Mouse (Mus musculus) c-Kit-positive CD71-positive TER-119-negative erythroid progenitor cells, embryonic 14.5 days (primary cell): Measurements from ENCODE around the gene Sesn1.
"Not testable (repeated sequence)": the region's sequence is repeated elsewhere in the genome, so short reads cannot be mapped to it uniquely, and the experiment has no call there.

Source experiments
- DNase-seq: peaks from one replicate; pipeline ENCODE4 v3.0.0-alpha.2; 2013; ENCODE audit warnings: low read depth

Gene Sesn1

DNA sequence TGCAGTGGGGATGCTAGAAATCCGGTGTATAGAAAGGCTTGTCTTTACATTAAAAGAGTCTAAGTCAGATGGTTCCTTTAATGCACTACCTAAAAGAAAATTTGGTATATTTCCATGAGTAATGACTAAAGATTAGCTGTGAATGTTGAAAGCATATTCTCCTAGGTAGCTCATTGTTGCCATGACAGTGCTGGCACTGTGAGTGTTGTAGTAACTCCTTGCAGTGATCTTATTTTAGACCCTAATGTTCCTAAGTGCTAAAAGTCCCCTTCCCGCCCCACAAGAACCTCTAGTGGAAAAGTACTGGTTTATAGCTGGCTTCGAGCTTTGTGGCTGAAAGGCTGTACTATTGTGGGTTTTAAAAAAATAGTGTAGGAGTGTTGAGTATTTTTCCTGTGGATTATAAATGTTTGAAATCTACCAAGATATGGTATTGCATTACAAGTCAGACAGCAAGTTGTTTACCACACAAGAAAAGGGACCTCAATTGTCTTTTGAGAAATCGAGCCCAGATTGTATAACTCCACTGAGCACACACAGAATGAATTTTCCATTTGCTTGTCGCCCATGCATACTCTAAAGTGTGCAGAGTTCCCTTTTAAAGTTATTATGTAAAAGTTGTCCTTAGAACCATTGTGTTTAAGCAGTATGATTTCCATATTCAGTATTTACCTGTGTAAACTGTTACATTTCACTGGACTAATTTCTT, 13.0 kb downstream of the Sesn1 start:
- DNase-seq = no peak

DNA sequence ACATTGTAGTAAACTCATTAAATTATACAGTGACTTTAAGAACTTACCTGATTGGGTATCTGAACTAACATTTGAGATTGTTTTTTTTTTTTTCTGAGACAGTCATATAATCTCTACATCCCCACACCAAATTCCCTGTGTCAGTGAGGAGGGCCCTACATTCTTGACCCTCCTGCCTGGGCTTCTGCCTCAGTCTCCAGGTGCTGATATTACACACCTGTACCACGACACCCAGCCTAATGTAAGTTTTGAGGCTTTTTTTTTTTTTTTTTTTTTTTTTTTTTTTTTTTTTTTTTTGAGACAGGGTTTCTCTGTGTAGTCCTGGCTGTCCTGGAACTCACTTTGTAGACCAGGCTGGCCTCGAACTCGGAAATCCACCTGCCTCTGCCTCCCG, 13.5 kb downstream of the Sesn1 start:
- not testable (repeated sequence) for DNase-seq

DNA sequence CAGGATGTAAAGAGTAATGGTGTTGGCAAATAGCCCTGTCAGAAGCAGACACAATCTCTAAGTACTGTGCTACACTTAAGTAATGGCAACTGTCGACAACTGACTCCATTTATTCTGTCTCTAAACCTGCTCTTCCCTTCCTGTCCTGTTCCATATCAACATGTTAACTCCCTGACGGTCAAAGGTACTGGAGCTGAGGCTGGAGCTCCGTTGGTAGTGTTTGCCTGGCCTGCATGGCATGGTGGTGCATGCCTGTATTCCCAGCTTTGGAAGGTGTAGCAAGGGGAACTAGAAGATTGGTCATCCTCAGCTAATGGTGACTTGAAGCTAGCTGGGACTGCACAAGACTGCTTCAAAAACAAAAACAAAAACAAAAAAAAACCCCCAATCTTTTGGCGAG, 14.2 kb downstream of the Sesn1 start:
- DNase-seq = no peak

DNA sequence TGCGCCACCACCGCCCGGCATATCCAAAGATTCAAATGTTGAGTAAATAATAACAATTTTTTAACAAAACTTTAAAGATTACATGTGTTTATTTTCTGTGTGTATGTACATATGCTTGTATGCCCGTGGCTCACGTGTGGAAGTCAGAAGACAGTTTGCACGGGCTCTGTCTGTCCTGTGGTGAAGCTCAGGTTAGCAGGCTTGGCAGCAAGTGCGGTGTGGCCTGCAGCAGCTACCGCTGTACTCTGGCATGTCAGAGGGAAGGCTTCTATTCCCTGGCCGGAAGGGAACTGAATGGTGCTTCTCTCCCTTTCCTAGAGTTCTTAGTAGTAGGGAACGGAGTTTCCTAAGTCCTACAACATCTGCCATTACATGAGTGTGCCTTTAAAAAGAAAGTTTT, 15.3 kb downstream of the Sesn1 start:
- DNase-seq = no peak

DNA sequence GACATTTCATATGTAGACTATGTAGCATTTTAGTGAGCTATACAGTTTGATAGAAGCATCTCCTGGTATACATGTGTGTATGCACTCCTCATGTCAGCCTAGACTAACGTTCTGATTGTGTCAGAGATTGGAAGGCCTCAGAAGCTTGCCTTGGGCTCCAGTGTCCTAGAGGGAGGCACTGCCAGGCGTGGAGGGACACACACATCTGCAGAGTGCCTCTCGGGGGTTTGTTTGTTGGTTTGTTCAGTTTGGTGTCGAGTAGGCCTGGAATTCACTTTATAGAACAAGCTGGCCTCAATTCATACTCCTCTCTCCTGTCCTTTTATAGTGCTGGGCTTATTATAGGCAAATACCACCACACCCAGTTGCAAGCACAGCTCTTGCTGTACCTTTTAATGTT, 16.3 kb downstream of the Sesn1 start:
- DNase-seq = no peak

DNA sequence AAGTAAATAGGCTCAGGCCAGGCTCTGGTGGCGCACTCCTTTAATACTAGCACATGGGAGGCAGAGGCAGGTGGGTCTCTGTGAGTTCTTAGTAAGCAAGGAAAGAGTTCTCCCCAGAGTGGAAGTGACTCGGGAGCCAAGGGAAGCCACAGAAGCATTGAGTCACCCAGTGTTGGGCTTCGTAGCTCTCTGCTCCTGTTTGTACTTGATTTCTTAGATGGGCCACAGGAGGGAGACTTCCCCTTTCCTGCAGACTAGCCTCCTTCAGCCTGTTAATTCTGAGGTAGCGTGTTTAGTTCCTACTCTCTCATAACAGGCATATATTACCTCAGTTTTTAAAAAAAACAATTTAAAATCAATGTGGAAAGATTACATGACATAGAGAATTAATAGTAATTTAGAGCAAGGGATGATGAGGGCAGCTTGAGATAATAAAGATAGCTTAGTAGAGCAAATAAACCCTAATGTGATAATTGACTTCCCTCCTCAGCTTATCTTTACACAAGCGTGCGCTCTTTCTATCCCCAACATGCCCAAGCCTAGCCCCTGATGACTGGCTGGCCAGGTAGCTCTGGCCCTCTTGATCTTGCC, 16.9 kb downstream of the Sesn1 start:
- DNase-seq = no peak

DNA sequence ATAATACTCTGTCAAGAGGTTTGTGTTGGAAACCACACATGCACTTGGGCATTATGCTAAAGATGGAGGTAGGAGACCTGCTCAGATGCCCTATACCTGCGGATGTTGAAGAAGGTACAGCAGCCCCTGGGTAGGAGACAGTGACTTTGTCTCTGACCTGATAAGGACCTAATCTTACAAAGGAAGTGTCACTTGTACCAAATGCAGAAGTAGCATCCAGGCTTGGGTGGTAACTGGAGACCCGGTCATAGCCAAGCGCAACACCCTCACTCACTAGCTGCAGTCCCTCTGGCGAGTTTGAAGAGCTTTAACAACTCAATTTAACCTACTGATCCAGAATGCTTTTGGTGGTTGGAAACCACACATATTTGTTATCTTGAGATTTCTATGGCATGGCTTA, 18.0 kb downstream of the Sesn1 start:
- no peak for DNase-seq

DNA sequence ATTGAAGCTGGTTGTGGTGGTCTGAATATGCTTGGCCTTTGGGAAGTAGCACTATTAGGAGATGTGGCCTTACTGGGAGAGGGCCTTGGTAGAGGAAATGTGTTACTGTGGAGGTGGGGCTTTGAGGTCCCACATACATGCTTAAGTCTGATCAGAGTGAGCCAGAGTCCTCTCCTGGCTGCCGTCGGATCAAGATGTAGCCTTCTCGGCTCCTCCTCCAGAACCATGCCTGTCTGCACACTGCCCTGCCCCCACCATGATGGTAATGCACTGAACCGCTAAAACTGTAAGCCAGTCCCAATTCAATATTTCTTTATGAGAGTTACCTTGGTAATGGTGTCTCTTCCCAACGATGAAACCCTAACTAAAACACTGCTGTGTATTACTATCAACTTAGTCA, 19.5 kb downstream of the Sesn1 start:
- DNase-seq = no peak

DNA sequence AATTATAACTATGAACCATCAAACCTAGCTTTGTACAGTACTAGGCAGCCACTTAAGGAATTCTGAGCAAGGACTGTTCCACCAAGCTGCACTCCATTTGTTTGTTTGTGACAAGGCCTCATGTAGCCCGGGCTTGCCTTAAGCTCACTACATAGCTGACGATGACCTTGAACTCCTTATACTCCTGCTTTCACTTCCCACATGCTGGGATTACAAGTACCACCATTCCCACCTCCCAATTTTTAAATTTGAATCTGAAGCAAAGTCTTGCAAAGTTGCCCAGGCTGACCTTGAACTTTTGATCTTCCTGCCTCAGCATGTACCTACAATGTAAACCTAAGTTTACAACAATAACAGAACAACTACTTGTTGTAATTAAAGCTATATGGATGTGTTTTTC, 20.2 kb downstream of the Sesn1 start:
- no peak for DNase-seq

DNA sequence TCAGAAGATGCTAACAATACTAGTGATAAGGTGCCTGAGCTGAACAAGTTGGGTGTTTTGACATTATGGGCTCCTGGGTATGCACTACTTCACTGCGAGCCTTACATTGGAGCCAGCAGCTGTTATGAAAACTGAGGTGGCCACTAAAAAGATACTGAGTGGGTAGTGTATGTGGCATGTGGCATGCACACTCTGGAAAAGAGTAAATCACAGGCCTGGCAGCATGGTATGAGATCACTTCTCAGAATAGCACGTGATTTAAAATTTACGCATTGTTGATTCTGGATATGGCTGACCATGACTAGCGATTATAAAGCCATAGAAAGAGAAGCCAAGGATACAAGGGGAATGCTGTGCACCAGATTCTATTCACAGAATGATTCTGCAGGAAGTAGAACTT, 20.7 kb downstream of the Sesn1 start:
- DNase-seq = no peak

DNA sequence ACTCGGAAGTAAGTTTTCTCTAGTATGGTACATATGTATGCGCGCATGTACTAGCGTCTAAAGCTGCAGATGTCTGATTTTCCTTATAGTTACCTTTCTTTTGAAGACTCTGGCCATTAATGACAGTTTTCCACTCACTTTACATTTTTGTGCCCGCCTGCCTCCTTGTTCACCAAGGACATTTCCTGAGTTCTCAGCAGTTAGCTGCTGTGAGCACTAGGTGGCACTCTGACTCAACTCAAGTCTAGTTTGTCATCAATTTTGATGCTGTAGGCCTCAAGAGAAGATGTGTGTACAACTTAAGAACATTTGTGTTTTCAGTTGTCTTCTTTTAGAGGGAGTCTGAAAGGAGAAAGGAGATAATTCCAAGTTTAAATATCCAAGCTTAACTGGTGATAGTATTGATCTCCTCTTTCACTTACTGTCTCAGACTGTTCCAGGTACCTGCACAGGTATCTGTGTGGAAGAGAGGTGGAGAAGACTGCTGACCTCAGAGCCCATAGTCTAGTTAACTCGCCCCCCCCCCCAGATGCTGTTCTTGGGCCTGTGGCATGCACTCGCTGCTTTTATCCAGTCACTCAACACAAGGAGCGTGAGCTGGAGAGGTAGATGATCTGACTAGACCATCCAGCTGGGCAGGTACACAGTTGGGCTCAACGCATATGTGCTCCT, 21.3 kb downstream of the Sesn1 start:
- DNase-seq = peak; percentile 48

DNA sequence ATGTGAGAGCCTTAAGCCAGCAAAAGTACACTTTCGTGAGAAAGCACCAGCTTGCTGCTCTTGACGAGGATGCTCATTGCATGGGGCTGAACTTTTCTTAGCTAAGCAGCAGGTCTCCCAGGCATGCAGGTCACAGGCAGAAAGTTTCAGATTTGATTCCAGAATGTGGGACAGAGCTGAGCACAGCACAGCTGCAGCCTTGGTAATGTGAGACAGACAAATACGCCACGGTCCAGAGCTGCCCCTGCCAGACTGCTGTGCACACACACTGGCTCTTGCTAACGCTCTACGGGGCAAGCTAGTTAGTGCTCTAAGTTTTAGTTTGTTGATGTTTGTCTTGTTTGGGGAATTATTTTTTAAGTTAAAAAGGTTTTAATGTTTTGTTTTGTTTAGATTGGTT, 22.5 kb downstream of the Sesn1 start:
- DNase-seq = no peak

DNA sequence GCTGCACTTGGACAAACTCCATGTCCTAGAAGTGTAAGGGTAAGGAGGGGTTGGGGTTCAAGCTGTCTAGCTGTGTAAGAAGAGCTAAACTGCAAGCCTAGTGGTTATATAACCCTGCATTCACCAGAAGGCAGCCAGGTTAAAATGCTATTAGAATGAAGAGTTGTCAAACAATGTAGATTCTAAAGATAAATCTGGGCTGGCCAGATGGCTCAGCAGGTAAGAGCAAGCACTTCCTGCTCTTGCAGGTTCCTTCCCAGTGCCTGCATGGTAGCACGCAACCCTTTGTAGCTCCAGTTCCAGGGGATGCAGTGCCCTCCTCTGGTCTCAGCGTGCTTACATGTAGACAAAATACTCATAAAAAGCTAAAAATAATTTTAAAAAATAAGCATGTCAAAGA, 24.4 kb downstream of the Sesn1 start:
- DNase-seq = no peak

DNA sequence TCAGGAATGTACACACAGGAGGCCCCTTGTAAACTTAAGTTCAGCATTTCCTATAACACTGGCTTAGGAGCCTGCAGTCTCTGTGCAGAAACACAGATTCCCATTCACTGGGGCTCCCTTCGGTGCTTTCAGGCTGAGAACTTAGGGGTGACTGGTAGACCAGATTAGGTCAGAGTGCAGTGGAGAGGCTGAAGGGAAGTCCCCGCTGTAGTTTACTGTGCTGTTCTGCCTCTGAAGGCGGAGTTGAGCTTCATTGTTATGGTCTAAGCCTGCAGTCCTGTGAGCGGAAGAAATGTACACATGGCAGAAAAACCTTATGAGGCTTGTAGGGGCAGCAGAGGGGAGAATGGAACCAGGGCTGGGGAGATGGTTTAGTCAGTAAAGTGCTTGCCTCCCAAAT, 29.2 kb downstream of the Sesn1 start:
- no peak for DNase-seq

DNA sequence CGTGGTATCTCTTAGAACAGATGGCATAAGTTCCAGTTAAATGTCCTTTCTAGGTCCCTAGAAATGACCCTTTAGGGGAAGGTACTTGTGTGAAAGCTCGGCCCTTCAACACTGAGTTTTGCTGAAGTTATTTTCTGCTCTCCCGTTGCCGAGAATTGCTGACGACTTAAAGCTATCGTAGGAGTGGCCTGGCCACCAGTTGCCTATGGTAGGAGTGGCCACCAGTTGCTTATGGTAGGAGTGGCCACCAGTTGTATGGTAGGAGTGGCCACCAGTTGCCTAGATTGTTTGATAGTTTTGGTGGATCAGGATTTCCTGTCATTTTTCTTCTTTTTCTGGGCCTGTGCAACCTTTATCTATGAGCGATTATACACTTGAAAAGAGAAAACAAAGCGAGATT, 38.0 kb downstream of the Sesn1 start:
- no peak for DNase-seq

DNA sequence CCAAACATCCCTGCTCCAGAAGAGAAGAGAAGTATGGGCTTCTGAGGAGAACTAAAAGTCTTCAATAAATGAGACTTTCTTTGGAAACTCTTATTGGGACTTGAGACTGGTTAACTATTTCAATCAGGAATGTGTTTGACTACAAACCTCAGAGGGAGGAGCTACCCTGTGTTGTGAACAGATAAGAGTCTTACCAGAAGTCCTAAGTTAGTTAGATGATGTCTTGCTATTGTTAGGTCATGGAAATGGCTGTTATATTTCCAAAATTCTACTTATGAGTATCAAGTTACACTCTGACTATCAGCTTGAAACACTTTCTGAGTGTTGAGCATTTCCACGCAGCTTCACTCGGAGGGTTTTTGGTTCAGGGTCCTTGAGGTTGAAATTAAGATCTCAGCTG, 39.0 kb downstream of the Sesn1 start:
- DNase-seq = peak; percentile 44

DNA sequence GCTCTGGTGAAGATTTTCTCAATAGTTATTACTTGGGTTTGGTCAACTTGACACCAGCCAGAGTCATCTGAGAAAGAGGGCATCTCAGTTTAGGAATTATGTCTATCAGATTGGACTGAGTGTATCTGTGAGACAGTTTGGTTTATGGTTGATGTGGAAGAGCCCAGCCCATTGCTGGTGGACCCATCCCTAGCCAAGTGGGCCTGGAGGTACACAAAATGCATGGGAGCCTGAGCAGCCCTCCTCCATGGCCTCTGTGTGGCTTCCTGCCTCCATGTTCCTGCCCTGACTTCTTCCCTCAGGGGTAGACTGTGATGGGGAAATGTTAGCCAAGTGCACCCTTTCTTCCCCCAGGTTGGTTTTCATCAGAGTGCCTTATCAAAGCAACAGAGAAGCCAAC, 50.1 kb downstream of the Sesn1 start:
- DNase-seq = no peak

DNA sequence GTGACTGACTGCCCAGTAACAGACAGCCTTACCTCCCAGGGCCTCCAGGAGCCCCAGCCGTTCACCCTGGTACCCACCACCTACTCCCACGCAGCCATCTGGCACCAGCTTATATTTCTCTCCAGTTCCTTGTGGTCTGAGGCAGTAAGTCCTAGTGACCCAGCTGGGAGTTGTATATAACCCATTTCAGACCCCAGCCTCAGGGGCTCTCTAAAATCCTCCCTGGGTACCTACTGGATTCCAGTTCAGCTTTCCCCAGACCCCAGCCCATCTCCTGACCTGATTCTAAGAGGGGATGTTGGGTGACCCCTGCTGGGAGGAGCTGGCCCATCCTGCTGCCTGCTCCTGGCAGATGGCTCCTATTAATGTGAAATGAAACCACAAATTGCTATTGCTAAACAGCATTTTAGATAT, 50.5 kb downstream of the Sesn1 start:
- DNase-seq = no peak

DNA sequence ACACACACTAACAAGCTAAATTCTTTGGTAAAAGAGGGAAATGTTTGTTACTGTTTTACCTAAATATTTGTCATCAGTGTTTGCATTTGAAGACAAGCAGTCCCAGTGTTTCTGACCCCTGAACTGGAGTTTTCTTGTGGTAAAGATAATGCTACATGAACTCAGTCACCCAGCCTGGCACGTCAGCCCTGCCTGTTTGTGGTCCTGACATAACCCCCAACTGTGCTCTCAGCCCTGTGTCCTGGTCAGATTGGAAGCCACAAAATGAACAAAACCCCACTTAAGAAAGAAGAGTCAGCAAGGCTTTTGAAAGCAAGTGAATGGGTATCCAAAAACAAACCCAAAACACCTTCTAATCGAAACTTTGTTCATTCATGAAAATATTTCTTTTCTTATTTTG, 53.3 kb downstream of the Sesn1 start:
- no peak for DNase-seq

DNA sequence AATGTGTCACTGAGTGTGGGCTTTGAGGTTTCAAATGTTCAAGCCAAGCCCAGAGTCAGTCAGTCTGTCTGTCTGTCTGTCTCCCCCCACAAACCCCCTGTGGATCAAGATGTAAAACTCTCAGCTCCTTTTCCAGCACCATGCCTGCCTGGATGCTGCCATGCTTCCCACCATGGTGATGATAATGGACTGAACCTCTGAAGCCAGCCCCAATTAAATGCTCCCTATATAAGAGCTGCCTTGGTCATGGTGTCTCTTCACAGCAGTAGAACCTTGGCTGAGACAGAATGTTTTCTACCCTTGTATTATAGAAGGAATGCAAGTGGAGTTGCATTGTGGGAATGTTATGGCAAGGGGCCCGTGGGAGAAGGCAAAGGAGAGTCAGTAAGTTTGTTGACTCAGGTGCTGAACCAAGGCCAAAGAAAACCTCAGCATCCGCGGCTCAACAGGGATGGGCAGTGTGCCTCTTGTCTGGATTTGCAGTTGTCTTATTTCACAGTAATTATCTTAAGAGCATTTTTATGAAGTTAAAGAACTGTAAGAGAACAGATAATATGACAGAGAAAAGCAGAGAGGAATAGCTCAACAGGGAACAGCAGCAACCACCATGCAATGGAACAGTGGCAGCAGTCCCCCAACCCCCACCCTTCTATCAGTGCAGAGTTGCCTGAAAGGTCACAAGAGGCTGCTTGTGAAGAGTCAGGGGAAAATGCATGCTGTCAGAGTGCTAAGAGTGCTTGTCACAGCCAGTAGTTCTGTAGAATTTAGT, 56.5 kb downstream of the Sesn1 start:
- DNase-seq = no peak

DNA sequence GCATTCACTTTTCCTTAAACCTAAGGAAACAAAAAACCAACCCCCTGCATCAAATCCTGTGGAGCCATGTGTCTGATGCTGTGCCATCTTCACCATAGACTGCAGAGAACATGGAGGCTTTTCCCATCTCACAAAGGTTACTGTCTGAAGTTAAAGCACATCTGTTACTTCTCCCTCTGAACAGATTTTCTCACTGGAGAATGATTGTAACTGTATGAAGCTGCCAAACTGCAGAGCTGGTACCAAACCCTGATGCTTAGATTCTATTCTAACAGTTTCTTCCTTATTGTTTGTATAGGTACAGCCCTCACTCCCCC, 57.1 kb downstream of the Sesn1 start:
- no peak for DNase-seq

DNA sequence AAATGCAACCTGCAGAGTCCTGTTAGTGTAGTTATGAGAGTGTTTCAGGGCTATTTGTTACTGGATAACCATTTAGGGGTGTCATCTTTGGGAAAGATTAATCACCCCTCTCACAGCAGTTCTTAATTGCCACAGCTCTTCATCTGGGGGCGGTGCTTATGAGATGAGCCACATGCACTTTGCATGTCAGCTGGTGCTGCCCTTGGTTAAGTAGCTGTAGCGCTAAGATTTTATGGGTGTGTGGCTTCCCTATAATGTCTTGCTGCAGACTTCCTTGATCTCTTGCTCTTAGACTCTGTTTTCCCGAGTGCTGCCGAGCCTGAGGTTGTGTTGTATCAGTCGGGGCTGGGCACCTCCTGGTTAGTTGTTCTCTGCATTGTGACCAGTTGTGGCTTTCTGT, 58.2 kb downstream of the Sesn1 start:
- no peak for DNase-seq

DNA sequence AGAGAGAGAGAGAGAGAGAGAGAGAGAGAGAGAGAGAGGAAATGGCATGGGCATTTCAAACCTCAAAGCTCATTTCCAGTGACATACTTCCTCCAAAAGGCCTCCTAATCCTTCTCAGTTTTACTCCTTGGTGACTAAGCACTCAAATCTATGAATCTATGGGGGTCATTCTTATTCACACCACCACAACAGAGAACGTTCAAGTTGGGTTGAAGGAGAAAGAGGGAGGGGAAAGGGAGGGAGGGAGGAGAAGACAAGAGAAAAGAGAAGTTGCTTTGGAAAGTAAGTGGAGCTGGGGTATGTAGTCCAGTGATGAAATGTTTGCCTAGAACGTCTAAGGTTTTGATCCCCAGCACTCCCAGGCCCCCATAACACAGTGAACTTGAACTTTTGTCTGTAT, 60.4 kb downstream of the Sesn1 start:
- no peak for DNase-seq
